Mouse (Mus musculus): Measurements from ENCODE around the gene Galnt6. TPM values are rescaled to one million over a fixed set of nuclear protein-coding genes. Genes with fewer than 3 reads are reported as not detected.

Galnt6 gene
- polyA plus RNA-seq, 1 experiment from 2014 or later: 0.04 TPM

GRCm38 (mm10) chr15:100719217-100719616, 10.0 kb downstream of the Galnt6 start:
- H3K4me3 ChIP-seq (ENCODE audit: low read depth, low read length): no peak overlapping the region
- ATAC-seq (ENCODE audit: low FRiP score): no peak

DNA sequence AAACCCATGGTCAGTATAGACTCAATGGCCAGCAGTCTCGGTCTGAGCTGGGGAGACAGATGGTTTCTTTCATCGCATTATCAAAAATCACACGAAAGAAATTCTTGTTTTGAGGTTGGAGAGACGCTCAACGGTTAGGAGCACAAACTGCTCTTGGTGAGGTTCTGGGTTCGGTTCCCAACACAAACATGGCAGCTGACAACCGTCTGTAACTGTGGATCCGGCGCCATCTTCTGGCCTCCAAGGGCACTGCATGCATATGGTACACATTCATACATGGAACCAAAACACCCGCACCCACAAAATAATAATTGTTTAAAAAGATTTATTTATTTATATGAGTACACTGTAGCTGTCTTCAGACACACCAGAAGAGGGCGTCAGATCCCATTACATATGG, 10.6 kb downstream of the Galnt6 start:
- DNase-seq (ENCODE audit: low spot score, missing footprints) (no peak), ATAC-seq (ENCODE audit: low FRiP score) (no peak)
- Histone ChIP-seq H3K4me3 (ENCODE audit: low read depth, low read length) (no peak overlapping the region), H3K9me3 (ENCODE audit: control insufficient read depth, low read length) (no peaks in the 10 kb centered on the region), H3K27me3 (ENCODE audit: control insufficient read depth, insufficient read depth, low read length) (no peaks in the 10 kb centered on the region), H3K4me2 (no peak overlapping the region), H3K36me3 (ENCODE audit: control insufficient read depth, insufficient read depth, low read length) (no peaks in the 10 kb centered on the region), H3K4me1 (ENCODE audit: control insufficient read depth, insufficient read depth, low read length) (no peaks in the 10 kb centered on the region), H3K9ac (ENCODE audit: low read length) (no peak overlapping the region), H3K27ac (ENCODE audit: low read depth, low read length) (no peak overlapping the region)
- 81% methylated on average over 11 of the region's 11 CpGs for WGBS

More at GRCm38 (mm10) chr15:100719217-100719616, 10.0 kb downstream of the Galnt6 start:
- Histone ChIP-seq H3K27me3 (ENCODE audit: control insufficient read depth, insufficient read depth, low read length) (no peaks in the 10 kb centered on the region), H3K4me2 (no peak overlapping the region), H3K4me1 (ENCODE audit: control insufficient read depth, insufficient read depth, low read length) (no peaks in the 10 kb centered on the region), H3K36me3 (ENCODE audit: control insufficient read depth, insufficient read depth, low read length) (no peaks in the 10 kb centered on the region), H3K9me3 (ENCODE audit: control insufficient read depth, low read length) (no peaks in the 10 kb centered on the region), H3K9ac (ENCODE audit: low read length) (no peak overlapping the region), H3K27ac (ENCODE audit: low read depth, low read length) (no peak overlapping the region)
- 92% methylated on average over 5 of the region's 5 CpGs for WGBS
- no peak for DNase-seq (ENCODE audit: low spot score, missing footprints)

- Histone ChIP-seq H3K4me3 (ENCODE audit: low read depth, low read length) (no peak overlapping the region), H3K9ac (ENCODE audit: low read length) (no peak overlapping the region), H3K36me3 (ENCODE audit: control insufficient read depth, insufficient read depth, low read length) (no peaks in the 10 kb centered on the region), H3K4me2 (no peak overlapping the region), H3K9me3 (ENCODE audit: control insufficient read depth, low read length) (no peaks in the 10 kb centered on the region), H3K27ac (ENCODE audit: low read depth, low read length) (no peak overlapping the region), H3K4me1 (ENCODE audit: control insufficient read depth, insufficient read depth, low read length) (no peaks in the 10 kb centered on the region), H3K27me3 (ENCODE audit: control insufficient read depth, insufficient read depth, low read length) (no peaks in the 10 kb centered on the region)
- 87% methylated on average over 6 of the region's 6 CpGs for WGBS
- no peak for ATAC-seq (ENCODE audit: low FRiP score)
- no peak for DNase-seq (ENCODE audit: low spot score, missing footprints)
Observed at GRCm38 (mm10) chr15:100717933-100718332, 11.2 kb downstream of the Galnt6 start.

- Histone ChIP-seq H3K4me3 (ENCODE audit: low read depth, low read length) (no peak overlapping the region), H3K27ac (ENCODE audit: low read depth, low read length) (no peak overlapping the region), H3K4me2 (no peak overlapping the region), H3K9me3 (ENCODE audit: control insufficient read depth, low read length) (no peaks in the 10 kb centered on the region; the same call in 1 of the 2 replicates), H3K9ac (ENCODE audit: low read length) (no peak overlapping the region), H3K27me3 (ENCODE audit: control insufficient read depth, insufficient read depth, low read length) (no peaks in the 10 kb centered on the region), H3K36me3 (ENCODE audit: control insufficient read depth, insufficient read depth, low read length) (no peaks in the 10 kb centered on the region), H3K4me1 (ENCODE audit: control insufficient read depth, insufficient read depth, low read length) (no peaks in the 10 kb centered on the region)
- ATAC-seq (ENCODE audit: low FRiP score): no peak
- DNase-seq (ENCODE audit: low spot score, missing footprints): no peak
- 43% methylated on average over 9 of the region's 9 CpGs for WGBS
Observed at GRCm38 (mm10) chr15:100715399-100715993, 13.7 kb downstream of the Galnt6 start.

DNA sequence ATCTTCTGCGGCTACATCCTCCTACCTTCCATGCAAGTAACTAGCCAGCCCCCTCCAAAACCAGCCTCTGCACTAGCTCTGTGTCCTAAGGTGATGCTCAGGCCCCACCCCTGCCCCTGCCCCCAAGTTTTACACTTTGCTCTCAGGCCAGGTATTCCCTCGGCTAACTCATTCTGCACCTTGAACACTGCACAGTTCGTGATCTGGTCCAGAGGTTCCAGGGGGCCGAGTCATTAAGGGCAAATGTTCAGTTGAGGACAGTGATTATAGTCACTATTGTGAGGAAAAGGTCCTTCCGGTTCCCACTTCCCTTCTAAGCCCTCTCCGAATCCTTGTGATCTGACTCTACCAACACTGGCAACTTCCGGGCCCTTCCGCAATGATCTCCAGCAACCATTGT, 14.7 kb downstream of the Galnt6 start:
- no peak overlapping the region for H3K4me2 ChIP-seq
- H3K27me3 ChIP-seq (ENCODE audit: control insufficient read depth, insufficient read depth, low read length): no peaks in the 10 kb centered on the region
- H3K4me1 ChIP-seq (ENCODE audit: control insufficient read depth, insufficient read depth, low read length): no peaks in the 10 kb centered on the region
- no peak overlapping the region for H3K9ac ChIP-seq (ENCODE audit: low read length)
- no peak for DNase-seq (ENCODE audit: low spot score, missing footprints)
- H3K9me3 ChIP-seq (ENCODE audit: control insufficient read depth, low read length): no peaks in the 10 kb centered on the region; the same call in 1 of the 2 replicates
- 93% methylated on average over 8 of the region's 8 CpGs for WGBS
- H3K27ac ChIP-seq (ENCODE audit: low read depth, low read length): no peak overlapping the region
- no peaks in the 10 kb centered on the region for H3K36me3 ChIP-seq (ENCODE audit: control insufficient read depth, insufficient read depth, low read length)
- no peak overlapping the region for H3K4me3 ChIP-seq (ENCODE audit: low read depth, low read length)
- ATAC-seq (ENCODE audit: low FRiP score): no peak

DNA sequence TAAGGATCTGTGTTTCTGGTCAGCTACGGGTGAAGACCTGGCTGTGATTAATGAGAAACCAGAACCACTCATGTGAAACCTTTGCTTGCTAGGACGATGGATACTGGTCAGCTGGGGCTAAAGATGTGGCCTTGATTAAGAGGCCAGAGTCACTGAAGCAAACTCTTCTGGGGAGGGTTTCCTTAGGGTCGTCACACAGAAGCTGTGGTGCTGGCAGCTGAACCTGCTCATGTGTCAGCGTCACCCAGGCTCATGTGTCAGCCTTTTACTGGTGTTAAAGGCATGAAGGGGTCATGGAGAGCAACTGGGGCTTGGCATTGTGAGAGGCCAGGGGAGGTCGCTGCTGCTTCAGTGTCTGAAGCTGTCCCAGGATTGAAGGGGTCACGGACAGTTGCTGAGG, 18.3 kb downstream of the Galnt6 start:
- H3K4me2 ChIP-seq: no peak overlapping the region
- no peaks in the 10 kb centered on the region; the same call in 1 of the 2 replicates for H3K9me3 ChIP-seq (ENCODE audit: control insufficient read depth, low read length)
- no peaks in the 10 kb centered on the region for H3K4me1 ChIP-seq (ENCODE audit: control insufficient read depth, insufficient read depth, low read length)
- H3K27ac ChIP-seq (ENCODE audit: low read depth, low read length): no peak overlapping the region
- no peak overlapping the region for H3K4me3 ChIP-seq (ENCODE audit: low read depth, low read length)
- DNase-seq (ENCODE audit: low spot score, missing footprints) (no peak), ATAC-seq (ENCODE audit: low FRiP score) (no peak)
- no peaks in the 10 kb centered on the region for H3K27me3 ChIP-seq (ENCODE audit: control insufficient read depth, insufficient read depth, low read length)
- H3K36me3 ChIP-seq (ENCODE audit: control insufficient read depth, insufficient read depth, low read length): no peaks in the 10 kb centered on the region
- 68% methylated on average over 6 of the region's 6 CpGs for WGBS
- H3K9ac ChIP-seq (ENCODE audit: low read length): no peak overlapping the region

DNA sequence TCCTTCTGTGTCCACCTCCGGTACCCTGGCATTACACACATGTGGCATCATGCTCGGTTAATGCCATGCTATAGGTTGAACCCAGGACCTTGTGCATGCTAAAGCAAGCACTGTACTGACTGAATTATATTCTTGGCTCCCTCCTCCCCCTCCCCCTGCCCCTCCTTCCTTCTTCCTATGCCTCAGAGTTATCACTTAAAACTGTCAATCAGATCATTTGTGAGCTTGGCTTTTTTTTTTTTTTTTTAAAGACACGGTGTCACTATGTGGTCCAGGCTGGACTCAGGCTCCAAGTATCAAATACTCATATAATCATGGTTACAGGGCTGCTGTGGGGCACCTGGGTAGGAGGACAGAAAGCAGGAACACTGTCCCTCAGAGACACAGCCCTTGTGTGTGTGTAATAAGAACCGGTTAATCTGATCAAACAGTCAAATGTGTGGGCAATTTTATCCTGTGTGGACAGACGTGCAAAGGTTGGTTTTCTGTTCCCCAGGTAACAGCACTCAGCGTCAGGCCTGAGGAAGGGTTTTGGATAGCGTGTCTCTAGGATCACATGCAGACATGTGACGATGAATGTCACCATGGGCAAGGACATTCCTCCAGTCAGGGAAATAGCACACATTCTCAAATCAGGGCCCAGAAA, 20.6 kb downstream of the Galnt6 start:
- ATAC-seq (ENCODE audit: low FRiP score) (no peak), DNase-seq (ENCODE audit: low spot score, missing footprints) (no peak)
- H3K36me3 ChIP-seq (ENCODE audit: control insufficient read depth, insufficient read depth, low read length): no peaks in the 10 kb centered on the region

DNA sequence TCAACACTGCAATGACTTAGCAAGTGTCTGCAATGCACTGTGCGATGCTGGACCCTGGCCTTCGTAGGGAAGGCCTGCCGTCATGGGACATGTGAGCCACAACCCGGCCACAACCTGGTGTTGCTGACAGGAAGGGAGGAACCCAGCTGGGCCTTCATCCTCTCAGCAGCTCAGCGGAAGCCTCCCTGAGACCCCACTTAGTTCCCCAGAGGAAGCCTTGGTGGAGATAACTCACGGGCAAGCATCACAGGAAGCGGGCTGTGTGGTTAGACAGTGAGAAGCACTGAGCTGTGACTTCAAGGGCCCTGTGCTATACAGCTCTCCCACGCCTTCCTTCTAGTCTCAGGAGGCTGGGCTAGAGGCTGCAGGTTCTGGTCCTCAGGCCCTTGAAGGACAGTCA, 22.9 kb downstream of the Galnt6 start:
- DNase-seq (ENCODE audit: low spot score, missing footprints) (no peak), ATAC-seq (ENCODE audit: low FRiP score) (no peak)
- H3K27me3 ChIP-seq (ENCODE audit: control insufficient read depth, insufficient read depth, low read length): peaks cover 4% of the 10 kb centered on the region; the same call in 1 of the 2 replicates
- 0 out of 2 replicates have a peak, but pooled peaks cover 2% of the 10 kb centered on the region for H3K4me1 ChIP-seq (ENCODE audit: control insufficient read depth, insufficient read depth, low read length)
- no peak overlapping the region for H3K27ac ChIP-seq (ENCODE audit: low read depth, low read length)
- no peaks in the 10 kb centered on the region for H3K36me3 ChIP-seq (ENCODE audit: control insufficient read depth, insufficient read depth, low read length)
- no peak overlapping the region for H3K4me3 ChIP-seq (ENCODE audit: low read depth, low read length)
- no peaks in the 10 kb centered on the region for H3K9me3 ChIP-seq (ENCODE audit: control insufficient read depth, low read length)
- no peak overlapping the region for H3K9ac ChIP-seq (ENCODE audit: low read length)
- H3K4me2 ChIP-seq: no peak overlapping the region
- 73% methylated on average over 8 of the region's 8 CpGs for WGBS

More for the DNA sequence above, 20.6 kb downstream of the Galnt6 start:
- no peak overlapping the region for H3K4me3 ChIP-seq (ENCODE audit: low read depth, low read length)
- WGBS: 77% methylated on average over 8 of the region's 8 CpGs
- no peaks in the 10 kb centered on the region; the same call in 1 of the 2 replicates for H3K9me3 ChIP-seq (ENCODE audit: control insufficient read depth, low read length)
- 0 out of 2 replicates have a peak, but pooled peaks cover 4% of the 10 kb centered on the region for H3K27me3 ChIP-seq (ENCODE audit: control insufficient read depth, insufficient read depth, low read length)
- H3K27ac ChIP-seq (ENCODE audit: low read depth, low read length): no peak overlapping the region
- H3K4me2 ChIP-seq: no peak overlapping the region
- no peak overlapping the region for H3K9ac ChIP-seq (ENCODE audit: low read length)
- H3K4me1 ChIP-seq (ENCODE audit: control insufficient read depth, insufficient read depth, low read length): 0 out of 2 replicates have a peak, but pooled peaks cover 2% of the 10 kb centered on the region

- H3K27me3 ChIP-seq (ENCODE audit: control insufficient read depth, insufficient read depth, low read length): peaks cover 4% of the 10 kb centered on the region; the same call in 1 of the 2 replicates
- DNase-seq (ENCODE audit: low spot score, missing footprints) (no peak), ATAC-seq (ENCODE audit: low FRiP score) (no peak)
- no peaks in the 10 kb centered on the region for H3K36me3 ChIP-seq (ENCODE audit: control insufficient read depth, insufficient read depth, low read length)
- 0 out of 2 replicates have a peak, but pooled peaks cover 2% of the 10 kb centered on the region for H3K4me1 ChIP-seq (ENCODE audit: control insufficient read depth, insufficient read depth, low read length)
- H3K4me2 ChIP-seq: no peak overlapping the region
- H3K27ac ChIP-seq (ENCODE audit: low read depth, low read length): no peak overlapping the region
- no peak overlapping the region for H3K4me3 ChIP-seq (ENCODE audit: low read depth, low read length)
- 91% methylated on average over 1 of the region's 1 CpGs for WGBS
- no peaks in the 10 kb centered on the region for H3K9me3 ChIP-seq (ENCODE audit: control insufficient read depth, low read length)
- H3K9ac ChIP-seq (ENCODE audit: low read length): no peak overlapping the region
Observed at GRCm38 (mm10) chr15:100705376-100705775, 23.8 kb downstream of the Galnt6 start.

Measured in midbrain, embryonic 11.5 days (tissue).